Mouse (Mus musculus) kidney, postnatal 36 days (tissue): Measurements from ENCODE around the gene Mob1a.

Experiments
- DNase-seq, 2 experiments: peaks; one replicate each; pipeline ENCODE4 v3.0.0; 2021 to 2022; ENCODE audit warnings: mixed read lengths in 2 of 2

Gene Mob1a

GRCm38 (mm10) chr6:83325525-83326393 lies at the start of gene Mob1a, which contains the start of gene Mthfd2:
Mob1a (plus strand) TSS chr6:83326016.
Mthfd2 (minus strand) TSS chr6:83325908.
- peak; percentile 97 to 98 for DNase-seq

DNA sequence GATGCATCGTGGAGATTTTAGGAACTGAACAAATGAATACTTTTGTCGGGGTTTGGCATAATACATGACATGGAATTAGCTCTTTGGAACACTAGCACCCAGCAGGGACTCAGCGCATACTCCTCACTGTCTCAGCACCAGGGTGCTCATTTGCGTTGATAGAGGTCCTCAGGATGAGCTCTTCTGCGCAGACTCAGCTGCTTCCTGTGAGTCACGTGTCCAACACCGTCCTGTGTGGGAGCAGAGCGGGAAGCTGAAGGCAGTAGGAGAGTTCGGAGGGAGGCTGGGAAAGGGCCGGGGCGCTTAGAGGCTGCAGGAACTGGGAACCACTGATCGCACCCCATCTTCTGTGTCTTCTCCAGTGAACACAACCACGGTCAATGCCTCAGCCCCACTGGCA lies 48.7 kb upstream of the Mob1a start:
- no peak for DNase-seq

DNA sequence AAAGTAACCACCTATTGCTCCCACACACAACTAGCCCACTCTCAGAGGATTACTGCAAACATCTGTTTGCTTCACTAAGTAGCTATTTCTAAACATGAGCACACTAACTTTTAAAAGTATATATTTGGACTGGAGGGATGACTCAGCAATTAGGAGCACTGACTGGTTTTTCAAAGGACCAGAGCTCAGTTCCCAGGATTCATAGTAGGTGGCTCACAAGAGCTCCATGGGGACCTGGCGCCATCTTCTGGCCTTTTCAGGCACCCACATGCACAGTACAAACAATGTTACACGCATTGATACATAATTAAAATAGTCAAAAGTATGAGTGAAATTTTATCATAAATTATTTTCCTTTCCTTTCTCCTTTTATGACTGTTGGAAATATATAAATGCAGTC lies 46.9 kb upstream of the Mob1a start:
- DNase-seq = peak; percentile 29 to 74

DNA sequence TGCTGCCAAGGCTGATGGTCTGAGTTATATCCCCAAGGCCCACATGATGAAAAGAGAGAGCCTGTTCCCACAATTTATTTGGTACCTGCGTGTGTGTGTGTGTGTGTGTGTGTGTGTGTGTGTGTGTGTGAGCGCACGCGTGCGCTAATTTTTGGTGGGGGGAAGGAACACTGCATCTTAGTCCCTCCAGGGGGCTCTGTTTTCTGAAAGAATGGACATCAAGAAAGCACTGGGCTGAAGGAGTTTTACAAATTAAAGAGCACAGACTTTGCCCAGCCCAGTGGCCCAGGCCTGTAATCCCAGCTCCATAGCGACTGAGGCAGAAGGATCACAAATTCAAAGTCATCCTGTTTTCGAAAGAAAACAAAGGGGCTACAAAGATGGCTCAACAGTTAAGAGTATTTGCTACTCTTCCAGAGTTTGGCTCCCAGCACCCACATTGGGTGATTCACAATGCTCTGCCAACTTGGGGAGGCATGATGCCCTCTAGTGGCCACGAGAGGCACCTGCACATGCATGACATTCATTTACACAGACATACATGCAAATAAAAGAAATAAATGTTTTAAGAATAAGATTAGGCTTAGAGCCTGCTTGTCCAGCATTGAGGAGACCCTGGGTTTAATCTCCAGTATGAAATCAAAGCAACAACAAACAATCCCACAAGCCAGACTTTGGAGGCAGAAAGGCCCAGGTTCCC lies 45.4 kb upstream of the Mob1a start:
- peak; percentile 10 to 50 for DNase-seq

DNA sequence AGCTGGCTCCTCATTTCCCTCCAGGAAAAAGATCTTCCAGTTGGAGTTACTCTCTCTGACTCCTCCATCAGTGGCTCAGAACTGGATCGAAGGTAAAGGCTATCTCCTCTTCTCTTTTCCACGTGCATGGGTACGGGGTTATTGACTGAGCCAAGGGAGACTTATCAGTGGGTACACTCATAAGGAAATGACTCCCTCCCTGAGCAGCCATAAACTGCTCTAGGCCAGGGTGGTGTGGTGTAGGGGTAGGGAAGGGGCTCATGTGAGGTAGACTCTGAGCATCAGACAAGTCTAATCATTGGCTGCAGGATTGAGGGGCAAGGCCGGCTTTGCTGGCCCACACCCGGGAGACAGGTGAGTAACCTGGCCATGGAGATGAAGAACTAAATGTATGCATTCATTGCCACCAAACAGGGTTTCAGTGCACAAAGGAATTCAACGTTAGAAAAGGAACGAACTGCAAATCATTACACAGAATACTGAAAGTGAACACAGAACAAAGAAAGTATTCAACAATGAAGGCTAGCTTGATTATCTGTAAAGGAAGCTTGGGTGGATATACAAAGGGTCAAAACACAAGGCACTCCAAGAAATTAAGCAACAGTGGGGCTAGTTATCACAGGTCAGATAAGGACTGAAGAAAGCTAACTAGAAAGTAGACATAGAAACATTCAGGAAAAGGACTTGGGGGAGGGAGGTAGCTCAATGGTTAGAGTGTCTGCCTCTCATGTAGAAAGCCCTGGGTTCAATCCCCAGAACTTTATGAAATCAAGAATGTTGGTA lies 25.2 kb upstream of the Mob1a start:
- no peak for DNase-seq

GRCm38 (mm10) chr6:83301294-83301693 lies 24.5 kb upstream of the Mob1a start:
- no peak for DNase-seq

GRCm38 (mm10) chr6:83302264-83302663 lies 23.6 kb upstream of the Mob1a start:
- DNase-seq = peak; percentile 15 to 44

- DNase-seq = no peak
These were observed 16.8 kb upstream of the Mob1a start for GRCm38 (mm10) chr6:83309017-83309416.

GRCm38 (mm10) chr6:83311206-83311605 lies 14.6 kb upstream of the Mob1a start:
- no peak for DNase-seq

DNA sequence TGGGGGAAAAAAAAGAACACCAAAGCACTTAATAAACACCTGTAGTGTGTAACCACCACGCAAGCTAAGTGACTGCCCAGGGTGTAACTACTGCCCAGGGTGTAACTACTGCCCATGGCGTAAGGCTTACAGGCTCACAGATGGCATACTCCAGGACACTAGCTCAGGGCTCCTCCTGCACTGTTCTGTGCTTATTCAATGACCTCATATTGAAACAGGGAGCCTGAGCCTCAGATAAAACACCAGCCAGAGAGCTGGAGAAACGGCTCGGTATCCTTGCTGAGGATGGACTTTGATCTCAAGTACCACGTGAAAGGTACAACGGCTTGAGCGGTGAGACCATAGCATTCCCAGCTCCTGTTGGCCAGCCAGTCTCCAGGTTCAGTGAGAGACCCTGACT lies 13.8 kb upstream of the Mob1a start:
- peak; percentile 27 to 31 for DNase-seq

GRCm38 (mm10) chr6:83312514-83312913 lies 13.3 kb upstream of the Mob1a start:
- DNase-seq = no peak

- DNase-seq = no peak
These were observed 10.5 kb upstream of the Mob1a start for GRCm38 (mm10) chr6:83315293-83315692.

GRCm38 (mm10) chr6:83316022-83316421 lies 9.8 kb upstream of the Mob1a start:
- peak in 1 of 2 experiments; percentile 17 for DNase-seq

GRCm38 (mm10) chr6:83317108-83317741 lies 8.6 kb upstream of the Mob1a start:
- peak; percentile 94 to 96 for DNase-seq

- no peak for DNase-seq
These were observed 3.9 kb upstream of the Mob1a start for GRCm38 (mm10) chr6:83321927-83322326.

- no peak for DNase-seq
These were observed 3.0 kb upstream of the Mob1a start for GRCm38 (mm10) chr6:83322794-83323193.

DNA sequence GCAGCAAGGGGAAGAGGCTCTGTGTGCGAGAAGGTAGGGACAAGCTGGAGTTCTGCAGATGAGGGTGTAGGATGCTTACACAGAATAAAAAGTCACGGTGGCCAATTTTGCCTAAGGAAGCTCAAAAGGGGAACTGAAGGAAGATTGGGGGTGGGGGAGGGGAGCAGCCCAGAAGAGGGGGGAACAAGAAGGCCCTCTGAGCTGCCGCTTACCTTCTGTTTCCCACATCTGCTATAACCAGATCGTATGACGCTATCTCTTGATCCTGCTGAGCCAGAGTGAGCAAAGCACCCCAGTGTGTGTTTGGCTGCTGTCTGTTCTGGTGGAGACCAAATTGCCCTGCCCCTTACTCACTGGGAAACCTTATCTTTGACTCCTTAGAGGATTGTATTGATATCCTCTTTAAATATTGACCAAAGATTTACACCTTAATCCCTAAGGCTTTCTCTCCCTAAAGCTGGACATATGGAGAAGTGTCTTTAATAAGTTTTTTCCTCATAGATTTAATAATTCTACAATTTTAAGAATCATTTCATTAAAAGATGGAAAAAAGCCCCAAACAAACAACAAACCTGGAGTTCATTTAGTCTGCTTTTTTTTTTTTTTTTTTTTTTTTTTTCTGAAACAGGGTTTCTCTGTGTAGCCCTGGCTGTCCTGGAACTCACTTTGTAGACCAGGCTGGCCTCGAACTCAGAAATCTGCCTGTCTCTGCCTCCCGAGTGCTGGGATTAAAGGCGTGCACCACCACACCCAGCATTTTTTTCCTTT lies 2.0 kb upstream of the Mob1a start:
- DNase-seq = no peak

DNA sequence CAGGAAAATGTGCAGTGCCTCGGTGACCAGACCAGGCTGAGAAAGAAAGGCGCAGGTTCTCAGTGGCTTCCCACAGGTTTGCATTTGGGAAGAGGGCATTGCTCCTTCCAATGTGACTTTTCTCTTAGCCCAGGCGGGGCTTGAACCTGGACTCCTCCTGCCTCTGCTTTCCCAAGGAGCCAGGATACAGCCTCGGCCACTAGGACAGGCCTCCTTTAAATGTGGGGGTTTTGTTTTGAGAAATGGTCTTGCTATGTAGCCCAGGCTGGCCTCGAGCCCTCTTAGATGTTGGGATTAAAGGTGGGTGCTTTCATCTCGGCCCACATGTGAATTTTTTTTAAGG lies 549 bp downstream of the Mob1a start:
- no peak for DNase-seq

DNA sequence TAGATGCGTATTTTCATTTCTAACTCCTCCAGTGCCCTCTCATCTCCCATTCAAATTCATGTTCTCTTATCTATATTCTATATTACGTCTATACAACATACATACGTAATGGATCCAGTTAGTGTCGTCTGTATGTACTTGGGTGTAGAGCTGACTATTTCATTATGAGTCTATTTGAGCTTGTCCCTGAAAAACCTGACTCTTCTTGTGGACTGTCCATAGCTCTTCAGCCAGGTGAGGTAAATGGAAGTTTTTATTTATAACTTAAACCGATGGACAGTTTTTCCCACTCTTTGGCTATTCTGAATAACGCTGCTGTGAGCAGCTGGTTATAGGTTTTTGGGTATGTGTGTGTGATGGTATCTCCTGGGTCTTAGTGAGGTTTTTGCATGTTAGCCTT lies 945 bp downstream of the Mob1a start:
- DNase-seq = no peak

DNA sequence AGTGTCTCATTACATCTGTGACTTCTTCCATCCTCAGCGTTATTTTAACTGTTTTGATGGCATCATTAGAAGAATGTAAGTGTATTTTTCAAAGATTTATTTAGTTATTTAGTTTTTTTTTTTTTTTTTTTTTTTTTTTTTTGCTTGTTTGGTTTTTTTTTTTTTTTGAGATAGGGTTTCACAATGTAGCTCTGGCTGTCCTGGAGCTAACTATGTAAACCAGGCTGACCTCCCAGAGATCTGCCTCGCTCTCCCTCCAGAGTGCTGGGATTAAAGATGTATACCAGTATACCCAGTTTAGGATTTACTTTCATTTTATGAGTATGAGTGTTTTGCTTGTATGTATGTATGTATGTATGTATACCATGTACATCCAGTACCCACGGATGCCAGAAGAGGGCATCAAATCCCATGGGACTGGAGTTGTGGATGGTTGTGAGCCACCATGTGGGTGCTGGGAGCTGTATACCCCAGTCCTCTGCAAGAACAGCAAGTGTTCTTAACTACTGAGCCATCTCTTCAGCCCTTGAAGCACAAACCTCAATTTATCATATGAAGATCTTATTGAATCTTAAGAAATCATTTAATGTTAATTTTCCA lies 1.9 kb downstream of the Mob1a start:
- DNase-seq = no peak

DNA sequence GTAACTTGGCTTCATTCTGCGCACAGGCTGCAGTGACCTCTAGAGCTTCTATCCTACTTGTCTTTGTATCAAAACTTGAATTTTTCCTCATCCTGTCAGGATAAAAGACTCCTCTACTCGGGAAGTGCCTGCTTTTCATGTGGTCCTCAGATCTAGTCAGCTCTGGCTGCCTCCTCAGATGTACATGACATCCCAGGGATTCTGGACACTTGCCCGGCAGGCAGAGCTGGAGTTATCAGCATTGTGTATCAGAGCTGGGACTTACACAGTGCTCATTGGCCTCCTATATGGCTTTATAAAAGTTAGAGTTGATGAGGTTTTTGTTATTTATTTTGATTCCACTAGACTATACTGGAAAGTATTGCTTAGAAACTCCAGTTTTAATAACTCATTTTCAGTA lies 15.6 kb downstream of the Mob1a start:
- no peak for DNase-seq

- no peak for DNase-seq
These were observed 17.1 kb downstream of the Mob1a start for GRCm38 (mm10) chr6:83342957-83343356.
